Mouse (Mus musculus) neutrophil, adult 59 days (primary cell): ENCODE measurements around the gene Nfya. TPM values are rescaled to one million over a fixed set of nuclear protein-coding genes. Genes with fewer than 3 reads are reported as not detected.

Experiments
- total RNA-seq, 2 experiments: library from RNA; stranded (reverse); gene quantifications; 1 replicate in 1 of 2; 2 replicates in 1 of 2; pipeline ENCODE4 v1.2.4; 2023

Gene Nfya
- total RNA-seq: 100 to 1,000 TPM; 111 to 113 TPM

DNA sequence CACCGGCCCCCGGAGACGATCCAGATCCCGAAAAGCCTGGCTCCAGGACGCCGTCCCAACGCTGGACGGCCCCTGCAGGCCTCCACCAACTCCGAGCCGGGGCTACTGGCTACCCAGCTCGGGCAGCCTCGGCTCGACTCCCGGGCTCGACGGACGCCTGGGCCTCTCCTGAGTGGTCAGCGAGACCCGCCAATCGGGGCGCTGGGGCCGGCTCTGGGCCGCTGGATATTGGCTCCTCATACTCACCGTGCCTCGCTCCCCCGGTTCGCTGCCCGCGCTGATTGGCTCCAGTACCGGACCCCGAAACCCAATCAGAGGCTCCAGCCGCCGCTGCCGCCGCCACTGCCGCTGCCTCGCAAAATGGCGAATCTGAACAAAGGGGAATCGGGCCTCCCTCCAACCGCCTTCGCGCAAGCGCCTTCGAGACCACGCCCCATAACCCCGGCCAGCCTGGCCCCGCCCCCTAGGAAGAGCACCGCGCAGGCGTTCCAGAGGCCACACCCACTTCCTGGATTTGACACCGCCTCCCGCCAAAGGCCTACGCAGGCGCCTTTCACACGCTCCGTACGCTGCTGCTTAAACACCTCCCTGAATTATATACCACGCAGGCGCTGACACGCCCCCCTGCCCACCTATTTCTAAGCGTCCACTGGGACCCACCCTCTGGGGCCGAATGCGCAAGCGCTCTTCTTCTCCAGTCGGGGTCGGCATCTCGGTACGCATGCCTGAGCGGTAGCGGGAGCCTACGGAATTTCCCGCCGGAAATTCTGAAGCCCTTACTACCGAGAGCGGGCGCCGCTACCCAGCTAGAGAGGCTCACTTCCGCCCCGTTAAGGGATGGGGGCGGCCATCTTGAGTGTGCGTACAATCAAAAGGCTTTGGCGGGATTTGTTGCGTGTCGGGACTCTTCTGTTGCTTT lies at the start of gene Nfya, which contains the start of gene Oard1:
Nfya (minus strand) TSS at position 527 of the 919 bp plus-strand sequence.
Oard1 (plus strand) TSS at position 635 of the 919 bp plus-strand sequence.

DNA sequence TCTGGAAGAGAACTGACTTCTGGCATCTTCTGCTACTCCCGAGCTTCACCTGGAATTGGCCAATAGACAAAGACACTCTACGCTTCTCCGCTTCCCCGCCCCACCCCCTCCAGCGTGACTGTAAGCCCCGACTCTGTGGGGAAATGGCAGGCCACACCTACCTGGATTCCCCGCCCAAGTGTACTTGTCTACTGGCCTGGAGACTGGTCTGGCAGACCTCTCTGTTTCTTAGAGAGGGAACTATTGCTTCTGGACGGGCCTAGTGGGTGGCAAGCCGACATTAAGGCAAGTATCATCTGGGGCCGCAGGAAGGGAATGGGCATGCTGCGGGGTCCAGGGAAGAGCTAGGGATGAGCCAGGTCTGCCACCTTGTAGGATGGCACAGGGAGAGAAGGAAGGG lies 45.0 kb upstream of the Nfya start, which contains the start of gene Unc5cl:
Unc5cl (plus strand) TSS at position 214 of the 400 bp plus-strand sequence.

DNA sequence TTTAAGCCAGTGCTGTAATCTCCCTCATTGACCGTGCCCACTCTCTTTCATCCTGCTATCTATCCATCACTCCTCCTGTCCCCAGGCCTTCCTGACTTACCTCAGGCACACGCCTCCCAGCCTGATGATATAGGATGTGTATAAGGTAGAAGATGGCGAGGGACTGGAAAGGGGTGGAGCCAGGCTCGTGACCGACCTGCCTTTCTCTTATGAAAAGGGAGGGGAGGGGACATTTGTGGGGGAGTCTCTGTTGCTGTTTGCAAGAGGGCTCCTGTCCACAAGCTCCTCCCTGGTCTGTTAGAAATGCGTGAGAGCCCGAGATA lies 41.6 kb upstream of the Nfya start, which contains the start of gene Tspo2:
Tspo2 (minus strand) TSS at position 170 of the 323 bp plus-strand sequence.

DNA sequence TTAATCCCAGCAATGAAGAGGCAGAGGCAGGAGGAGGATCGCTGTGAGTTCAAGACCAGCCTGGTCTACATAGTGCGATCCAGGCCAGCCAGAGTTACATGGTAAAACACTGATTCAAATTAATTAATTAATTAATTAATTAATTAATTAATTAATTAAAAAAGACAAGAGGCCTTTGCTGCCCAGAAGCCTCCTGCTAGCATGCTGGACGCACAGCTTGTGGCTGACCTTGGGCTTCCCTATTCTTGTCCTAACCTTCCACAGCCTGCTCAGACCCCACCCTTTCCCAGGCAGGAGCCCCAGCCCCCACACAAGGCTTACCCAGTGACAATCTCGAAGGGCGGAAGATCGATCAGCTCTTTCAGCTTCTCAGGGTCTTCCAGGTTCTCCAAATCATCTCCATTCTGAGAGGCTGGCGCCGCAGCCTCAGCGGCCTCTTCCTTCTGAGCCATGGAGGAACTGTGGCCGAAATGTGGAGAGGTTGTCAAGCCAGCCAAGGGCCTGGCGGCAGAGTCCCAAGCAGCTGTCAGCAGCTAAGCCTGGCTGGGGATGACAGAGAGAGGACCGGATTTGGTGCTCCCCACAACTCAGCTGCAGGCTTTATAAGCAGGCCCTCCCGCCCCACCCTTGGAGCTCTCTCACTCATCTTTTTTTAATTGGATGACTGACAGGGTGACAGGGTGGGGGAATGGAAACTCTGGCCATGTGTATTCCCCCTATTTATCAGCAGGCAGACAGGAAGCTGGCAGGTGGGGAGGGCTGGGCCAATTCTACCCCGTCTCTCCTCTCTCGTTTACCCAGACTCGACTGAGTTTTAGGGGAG lies 22.7 kb upstream of the Nfya start, which contains the start of gene Apobec2:
Apobec2 (minus strand) TSS at position 773 of the 823 bp plus-strand sequence.

DNA sequence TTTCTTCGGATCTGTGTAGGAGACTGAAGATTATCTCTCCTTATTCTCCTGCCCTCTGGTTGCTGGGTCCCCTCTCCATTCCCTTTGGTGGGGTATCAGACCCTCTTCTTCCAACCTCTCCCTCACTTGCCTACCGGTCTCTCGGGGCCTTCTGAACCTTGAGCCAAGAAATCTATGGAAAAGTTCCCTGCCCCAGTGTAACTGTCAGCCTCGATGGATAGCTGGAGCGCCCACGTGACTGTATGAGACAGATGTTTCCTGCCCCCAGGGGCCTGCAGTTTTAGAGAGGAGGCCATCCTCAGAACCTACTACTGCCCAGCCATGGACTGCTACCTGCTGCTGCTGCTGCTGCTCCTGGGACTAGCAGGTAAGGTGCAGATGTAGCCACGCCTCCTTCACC lies 50.1 kb downstream of the Nfya start, which contains the start of gene Treml1:
Treml1 (plus strand) TSS at position 301 of the 400 bp plus-strand sequence.

DNA sequence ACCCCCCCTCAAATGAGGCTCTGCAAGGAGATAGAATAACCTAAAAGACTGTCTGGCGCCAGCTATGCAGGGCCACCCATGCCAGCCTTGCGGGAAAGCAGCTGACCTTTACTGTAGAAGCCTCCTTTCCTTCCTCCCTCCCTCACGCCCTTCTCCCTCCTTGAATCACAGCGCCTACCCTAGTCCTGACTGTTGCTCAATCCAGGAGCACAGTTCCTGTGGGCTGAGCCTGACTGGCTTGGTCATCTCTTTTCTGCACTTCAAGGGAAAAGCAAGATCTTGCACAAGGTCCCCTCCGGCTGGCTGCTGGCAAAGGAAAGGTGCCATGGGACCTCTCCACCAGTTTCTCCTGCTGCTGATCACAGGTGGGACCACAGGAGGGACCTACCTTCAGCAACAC lies 63.5 kb downstream of the Nfya start, which contains the start of gene Trem2:
Trem2 (plus strand) TSS at position 171 of the 400 bp plus-strand sequence.

Other genes with a start within 250 kb of the Nfya start
- gene A530064D06Rik, start 242.6 kb downstream of the Nfya start, total RNA-seq: 10 to 100 TPM; 66.6 to 87.6 TPM
- gene Trem1, start 177.1 kb downstream of the Nfya start, total RNA-seq: 100 to 1,000 TPM; 535 to 664 TPM
- gene Trem3, start 162.1 kb downstream of the Nfya start, total RNA-seq: 100 to 1,000 TPM; 332 to 340 TPM
- gene Treml4, start 145.6 kb downstream of the Nfya start, total RNA-seq: 10 to 100 TPM; 24.1 to 25.1 TPM
- 100 to 1,000 TPM; 109 to 115 TPM for gene Treml2, start 110.4 kb downstream of the Nfya start, total RNA-seq
- 100 to 1,000 TPM; 144 to 152 TPM for gene B430306N03Rik, start 93.8 kb downstream of the Nfya start, total RNA-seq
- 10 to 100 TPM; 11.1 to 15.2 TPM for gene Trem2, start 63.5 kb downstream of the Nfya start, total RNA-seq
- gene Treml1, start 50.0 kb downstream of the Nfya start, total RNA-seq: 1 to 10 TPM; 1.5 to 2.6 TPM
- 10 to 100 TPM; 20.7 to 21.9 TPM for gene Oard1, start 108 bp upstream of the Nfya start, total RNA-seq
- gene Apobec2, start 23.0 kb upstream of the Nfya start, total RNA-seq: not detected
- gene Tspo2, start 41.6 kb upstream of the Nfya start, total RNA-seq: 1 to 10 TPM; 1.8 to 6.7 TPM
- gene Unc5cl, start 45.0 kb upstream of the Nfya start, total RNA-seq: under 1 TPM in 1 of 2 experiments, not detected in 1; 0.22 TPM